Mouse (Mus musculus) lung, postnatal 36 days (tissue): ENCODE measurements around the gene Prdx6.
A peak's percentile ranks its signal among the peaks of the same experiment; 100 is the strongest.

Source experiments
- DNase-seq: peaks from one replicate; pipeline ENCODE4 v3.0.0; 2022; ENCODE audit warnings: mixed read lengths

Prdx6 gene

DNA sequence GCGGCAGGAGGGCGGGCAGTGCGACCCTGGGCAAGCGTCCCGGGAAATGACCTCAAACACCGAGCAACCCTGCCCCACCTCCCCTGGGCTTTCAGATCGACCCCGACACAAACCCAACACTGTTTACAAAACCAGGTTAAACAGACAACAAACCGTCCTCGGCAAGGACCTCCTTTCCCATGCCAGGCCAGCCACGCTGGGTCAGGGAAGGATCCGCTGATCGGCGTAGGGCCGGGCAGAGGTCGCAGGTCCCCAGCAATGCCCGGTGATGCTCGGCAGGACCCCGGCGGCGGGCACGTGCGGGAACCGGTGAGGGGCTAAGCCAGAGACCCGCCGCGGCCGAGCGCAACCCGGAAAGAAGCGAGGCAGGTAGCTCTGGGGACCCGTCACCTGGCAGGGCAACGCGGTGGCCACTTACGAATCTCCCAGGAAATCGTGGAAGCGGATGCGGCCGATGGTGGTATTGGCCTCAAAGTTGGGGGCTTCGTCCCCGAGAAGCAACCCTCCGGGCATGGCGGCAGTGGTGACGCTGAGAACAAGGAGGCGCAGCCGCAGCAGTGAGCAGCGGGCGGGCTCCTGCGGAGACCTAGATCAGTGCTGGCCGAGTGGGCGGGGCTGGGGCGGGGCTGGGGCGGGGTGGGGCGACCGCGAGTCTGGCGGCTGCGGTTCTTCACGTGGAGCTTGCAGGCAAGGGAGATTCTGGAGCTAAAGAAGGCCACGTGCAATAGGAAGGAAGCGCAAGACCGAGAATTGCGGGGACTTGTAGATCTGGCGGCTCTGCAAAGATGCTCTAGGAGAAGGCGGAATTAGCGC is at the start of gene Prdx6:
TSS of gene Prdx6 (minus strand) at position 616 of the 813 bp plus-strand sequence.
- DNase-seq: peak; percentile 87

DNA sequence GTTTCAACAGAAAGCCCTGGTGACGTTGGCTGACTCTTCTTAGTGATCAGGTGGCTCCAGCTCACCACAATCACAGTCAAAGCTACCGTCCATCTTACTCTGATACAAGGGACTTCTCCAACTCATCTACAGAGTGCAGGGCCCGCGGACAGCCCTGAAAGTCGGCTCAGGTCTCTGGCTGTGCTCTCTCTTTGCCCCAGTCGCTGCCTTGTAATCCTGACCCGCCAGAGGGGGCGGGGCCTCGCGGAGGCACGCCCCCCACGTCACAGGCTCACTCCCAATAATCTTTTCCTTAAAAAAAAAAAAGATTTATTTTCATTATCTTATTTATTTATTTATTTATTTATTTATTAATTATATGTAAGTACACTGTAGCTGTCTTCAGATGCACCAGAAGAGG is 37.2 kb upstream of the Prdx6 start:
- no peak for DNase-seq

DNA sequence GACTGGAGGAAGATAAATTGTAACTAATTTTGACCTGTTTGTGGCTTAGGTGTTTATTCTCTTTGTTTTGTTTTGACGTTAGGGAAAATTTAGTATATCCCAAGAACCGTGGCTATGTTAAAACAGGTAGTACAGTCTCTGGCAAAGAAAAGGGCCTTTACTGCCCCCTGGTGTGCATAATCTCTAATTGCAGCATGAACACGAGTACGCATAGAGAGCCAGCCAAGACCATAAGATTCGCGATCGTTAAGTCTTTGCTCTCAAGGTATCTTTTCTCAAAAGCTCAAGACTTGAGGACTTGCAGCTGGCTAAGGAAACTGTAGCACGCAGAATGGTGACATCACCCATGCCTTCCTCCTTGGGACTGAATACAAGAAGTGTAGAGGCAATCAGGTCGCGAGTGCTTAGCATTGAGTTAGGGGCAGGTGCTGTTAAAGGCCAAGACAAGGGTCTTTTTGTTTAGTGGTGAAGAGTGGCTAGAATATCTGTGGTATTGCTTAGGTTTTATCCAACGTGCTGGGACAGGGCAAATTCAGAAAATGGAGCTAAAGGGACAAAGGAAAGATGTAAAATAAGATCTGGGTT is 35.8 kb upstream of the Prdx6 start:
- peak; percentile 91 for DNase-seq

DNA sequence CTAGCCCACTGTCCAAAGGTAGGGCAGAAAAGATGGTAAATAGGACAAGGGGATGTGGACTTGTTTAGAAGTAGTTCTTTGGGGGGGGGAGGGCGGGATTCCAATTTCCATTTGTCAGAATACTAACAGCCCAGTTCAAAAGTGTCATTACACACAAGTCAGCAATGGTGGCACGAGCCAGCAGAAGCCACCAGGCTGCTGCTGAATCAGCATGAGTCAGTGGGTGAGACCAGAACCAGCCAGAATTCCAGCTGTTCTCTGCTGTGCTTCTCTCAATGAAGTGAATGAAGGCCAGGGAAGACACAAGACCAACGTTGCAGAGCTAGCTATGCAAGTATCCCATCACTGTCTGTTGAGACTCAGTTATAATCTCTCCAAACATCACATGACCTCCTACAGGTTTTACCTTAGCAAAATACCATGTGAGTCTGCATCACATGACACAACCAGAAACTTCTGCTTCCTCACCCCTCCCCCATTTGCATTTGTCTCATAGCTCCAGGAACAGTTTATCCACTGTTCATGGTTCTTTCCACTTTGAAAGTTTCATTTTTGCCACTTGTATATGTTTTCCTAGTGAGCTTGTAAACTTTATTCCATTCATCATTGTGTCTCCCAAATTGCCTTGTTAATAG is 30.2 kb upstream of the Prdx6 start:
- DNase-seq: no peak

DNA sequence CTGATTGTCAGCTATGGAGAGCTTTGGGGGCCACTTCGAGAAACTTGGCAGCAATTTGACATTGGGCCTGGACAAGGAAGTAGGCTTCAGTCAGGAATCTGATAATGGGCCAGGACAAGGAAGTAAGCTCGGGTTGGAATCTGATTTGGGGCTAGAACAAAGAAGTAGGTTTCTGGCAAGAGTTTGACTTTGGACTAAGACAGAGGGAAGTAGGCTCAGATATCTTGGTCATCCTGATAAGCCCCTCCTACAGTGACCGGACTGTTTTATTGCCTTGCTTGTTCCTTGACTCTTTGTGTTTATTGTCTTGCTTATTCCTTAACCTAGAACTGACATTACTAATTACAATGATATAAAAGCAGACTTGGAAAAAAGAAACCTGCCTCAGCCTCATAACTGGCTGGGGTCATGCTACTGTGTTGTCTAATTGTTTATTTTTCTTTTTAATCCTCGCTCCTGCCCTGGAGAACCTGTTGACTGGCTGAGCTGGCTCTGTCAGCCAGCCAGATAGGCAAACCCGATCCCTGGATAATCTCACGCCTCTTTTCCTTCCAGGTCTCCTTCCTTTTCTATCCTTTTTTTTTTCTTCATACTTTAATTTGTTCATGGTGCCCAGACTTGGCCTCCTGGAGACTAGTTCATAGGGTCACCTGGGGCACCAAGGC is 28.4 kb upstream of the Prdx6 start:
- no peak for DNase-seq

DNA sequence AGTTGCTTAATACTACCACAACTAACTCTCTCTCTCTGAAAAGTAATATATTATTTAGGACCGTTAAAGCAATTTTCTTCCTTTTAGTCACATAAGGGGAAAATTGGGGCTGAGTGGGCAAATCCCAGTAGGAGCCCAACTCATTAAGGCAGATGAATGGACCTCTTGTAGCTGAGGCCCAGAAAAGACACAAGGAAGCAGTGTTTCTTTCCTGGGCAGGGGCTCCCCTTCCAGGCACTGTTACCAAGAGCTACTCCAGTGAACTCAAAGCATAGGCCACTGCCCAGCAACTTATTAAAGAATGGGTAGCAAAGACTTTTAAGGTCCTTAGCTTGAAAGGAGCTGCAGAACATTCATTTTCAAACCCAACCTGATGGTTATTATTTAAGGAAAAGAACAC is 22.5 kb upstream of the Prdx6 start:
- DNase-seq: no peak

DNA sequence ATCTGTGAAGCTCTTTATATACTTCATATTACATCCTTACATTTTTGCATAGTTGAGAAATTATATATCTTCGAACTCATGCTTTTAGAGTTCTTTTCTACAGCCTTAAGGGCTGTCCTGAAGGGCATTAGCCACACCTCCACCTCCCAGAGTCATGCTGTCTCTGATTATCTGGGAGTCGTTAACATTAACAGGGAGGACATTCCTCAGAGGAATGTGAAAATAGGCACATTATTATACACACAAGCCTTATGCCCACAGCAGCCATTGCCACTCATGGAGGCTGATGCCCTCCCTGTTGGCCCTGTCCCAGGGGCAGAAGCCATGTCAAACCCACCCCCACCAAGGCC is 20.4 kb upstream of the Prdx6 start:
- no peak for DNase-seq

DNA sequence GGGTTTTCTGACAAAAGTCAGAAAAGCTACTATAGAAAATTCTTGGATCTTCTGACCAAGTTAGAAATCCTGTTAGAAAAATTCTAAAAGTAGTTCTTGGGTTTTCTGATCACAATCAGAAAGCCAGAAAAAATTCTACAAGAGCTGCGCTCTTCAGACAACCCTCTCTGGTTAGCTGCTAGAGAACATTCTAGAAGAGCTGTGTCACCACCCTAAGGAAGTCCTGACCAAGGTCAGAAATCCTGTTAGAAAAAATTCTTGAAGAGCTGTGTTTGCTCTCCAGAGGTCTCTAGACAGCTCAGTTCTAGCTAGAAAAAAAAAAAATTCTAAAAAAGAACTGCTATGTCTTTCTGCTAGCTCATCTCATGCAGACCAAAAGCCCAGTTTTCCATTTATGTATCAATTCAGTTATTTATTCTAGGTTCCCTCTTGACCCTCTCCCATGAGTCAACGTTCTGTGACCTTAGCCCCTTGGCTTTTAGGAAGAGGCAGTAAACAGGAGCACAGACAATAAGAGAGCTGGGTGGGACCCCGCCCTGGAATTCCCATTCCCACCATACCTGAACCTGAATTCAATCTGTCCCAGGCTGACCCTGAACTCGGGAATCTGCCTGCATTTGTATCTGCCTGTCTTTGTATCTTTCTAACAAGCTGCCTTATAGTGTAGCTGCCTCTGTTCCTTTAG is 19.9 kb upstream of the Prdx6 start:
- DNase-seq: no peak

DNA sequence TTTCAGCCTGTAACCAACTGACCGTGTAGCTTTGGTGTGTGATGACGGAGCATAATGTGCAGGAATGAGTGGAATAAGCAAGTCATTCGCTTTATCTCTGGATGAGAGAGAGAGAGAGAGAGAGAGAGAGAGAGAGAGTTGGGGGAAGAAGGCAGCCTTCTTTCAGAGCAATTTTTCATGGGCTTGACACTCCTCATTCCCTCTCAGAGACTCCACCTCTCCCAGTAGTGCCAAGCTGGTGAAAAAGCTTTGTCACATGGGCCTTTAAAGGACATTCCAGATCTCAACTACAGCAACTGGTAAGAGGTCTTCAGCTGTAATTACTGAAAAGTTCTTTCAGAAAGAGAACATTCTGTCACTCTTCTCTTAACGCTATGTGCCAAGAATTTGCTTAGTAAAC is 18.3 kb upstream of the Prdx6 start:
- DNase-seq: peak; percentile 85

DNA sequence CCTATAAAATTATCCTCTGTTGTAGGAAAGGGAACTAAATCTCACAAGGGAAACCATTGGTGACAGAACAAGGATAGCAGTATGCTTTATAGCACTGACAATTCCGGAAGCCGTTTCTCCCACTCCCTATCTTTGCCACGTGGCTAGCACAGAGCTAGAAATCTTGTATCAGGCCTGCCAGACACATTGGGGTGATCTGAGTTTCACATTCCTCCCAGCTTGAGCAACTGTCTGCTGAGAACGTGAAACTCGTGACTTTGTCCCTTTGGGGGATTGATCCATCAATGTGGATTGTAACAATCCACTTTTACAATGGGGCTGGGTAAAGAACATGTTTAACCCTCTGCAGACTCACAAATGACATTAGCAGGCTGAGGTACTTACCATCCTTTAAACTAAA is 17.9 kb upstream of the Prdx6 start:
- no peak for DNase-seq

DNA sequence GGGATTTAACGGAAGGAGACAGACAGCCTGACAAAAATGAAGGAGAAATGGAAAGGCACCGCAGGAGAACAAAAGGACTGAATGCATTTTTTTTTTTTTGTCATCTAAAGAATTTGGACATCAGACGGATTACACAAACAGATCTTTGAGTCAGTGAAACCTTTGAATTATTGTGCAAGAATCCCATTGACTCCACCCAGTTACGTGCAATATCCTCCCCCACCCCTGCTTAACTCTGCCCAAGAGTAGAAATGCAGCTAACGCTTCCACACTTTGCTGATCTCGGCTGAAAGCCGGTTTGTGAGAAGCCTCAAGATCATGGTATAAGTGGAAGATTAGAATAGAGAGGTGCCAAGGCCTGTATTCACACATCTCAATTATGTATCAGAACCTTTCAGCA is 17.1 kb upstream of the Prdx6 start:
- DNase-seq: peak; percentile 75

DNA sequence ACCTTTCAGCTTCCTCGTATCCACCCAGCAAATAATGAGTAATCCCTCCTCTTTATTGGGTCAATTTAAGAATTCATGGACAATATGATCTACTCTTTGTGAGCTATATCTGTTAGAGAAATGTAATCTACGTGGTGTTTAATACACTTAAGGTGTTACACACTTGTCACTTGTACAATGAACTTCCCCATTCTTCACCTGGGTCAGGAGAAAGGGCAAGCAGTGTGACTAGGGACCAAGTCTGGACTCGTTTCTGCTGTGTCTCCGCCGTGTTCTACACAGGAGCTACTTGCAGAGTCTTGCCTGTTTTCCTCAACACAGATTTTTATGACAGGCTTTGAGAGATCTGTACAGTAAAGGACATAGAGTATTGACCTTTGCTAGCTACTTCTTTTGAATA is 13.9 kb upstream of the Prdx6 start:
- no peak for DNase-seq

DNA sequence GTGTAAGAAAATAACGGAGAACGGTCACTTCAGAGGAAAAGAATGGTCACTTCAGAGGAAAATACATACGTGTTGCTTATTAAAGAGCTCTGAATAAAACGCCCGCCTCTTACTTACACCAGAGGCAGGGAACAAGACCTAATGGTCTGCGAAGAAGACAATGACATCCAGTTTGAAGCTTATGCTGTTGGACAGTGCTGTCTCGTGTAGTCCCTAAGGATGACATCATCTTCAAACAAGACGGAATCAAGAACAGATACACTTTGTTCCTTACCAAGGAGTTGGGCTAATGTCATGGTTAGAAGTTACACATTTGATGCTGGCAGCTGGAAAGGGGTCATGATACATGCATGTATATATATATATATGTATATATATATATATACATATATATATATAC is 12.6 kb upstream of the Prdx6 start:
- no peak for DNase-seq

DNA sequence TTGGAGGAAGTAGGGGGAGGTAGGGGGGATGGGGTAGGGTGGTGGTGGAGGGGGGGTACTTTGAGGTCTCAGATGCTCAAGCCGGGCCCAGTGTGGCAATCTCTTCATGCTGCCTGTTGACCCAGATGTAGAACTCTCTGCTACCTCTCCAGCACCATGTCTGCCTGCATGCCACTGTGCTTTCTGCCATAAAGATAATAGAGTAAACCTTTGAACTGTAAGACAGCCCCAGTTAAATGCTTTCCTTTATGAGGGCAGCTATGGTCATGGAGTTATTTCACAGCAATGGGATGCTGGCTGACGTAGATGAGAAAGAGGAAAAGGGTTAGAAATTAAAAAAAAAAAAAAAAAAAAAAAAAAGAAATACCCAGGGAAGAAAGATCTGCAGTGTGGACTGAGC is 11.5 kb upstream of the Prdx6 start:
- DNase-seq: no peak

DNA sequence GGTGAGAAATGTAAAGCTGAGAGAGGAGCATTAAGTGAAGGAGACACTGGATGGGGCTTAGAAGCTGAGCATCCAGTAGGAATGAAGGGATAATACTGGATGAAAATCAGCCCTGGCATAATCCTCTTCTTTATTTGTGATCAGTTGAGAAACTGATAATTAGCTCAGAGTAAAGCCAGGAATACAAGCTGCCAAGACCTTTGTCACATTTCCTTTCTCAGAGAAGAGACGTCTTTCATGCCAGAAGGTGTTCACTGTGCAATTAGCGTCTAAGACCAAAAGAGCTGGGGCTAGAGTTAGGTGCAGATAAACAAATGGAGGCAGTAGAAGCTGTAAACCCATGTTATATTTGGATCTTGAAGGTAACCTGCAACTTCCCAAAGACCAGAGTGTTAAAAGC is 9.7 kb upstream of the Prdx6 start:
- DNase-seq: no peak

DNA sequence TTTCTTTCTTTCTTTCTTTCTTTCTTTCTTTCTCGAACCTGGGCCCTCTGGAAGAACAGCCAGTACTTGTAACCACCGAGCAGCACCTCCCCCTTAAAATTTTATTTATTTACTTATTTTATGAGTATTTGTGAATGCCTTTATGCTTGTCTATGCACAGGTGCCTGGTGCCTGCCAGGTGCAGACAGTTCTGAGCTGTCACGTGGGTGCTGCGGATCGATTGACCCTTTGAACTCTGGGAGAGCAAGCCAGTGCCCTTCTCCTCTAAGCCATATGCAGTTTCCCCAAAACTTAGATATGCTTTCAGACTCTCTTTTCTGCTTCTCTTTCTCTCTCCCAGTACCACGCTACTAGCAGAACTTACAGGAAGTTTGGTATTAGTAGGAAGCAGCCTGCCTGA is 8.1 kb upstream of the Prdx6 start:
- DNase-seq: no peak

DNA sequence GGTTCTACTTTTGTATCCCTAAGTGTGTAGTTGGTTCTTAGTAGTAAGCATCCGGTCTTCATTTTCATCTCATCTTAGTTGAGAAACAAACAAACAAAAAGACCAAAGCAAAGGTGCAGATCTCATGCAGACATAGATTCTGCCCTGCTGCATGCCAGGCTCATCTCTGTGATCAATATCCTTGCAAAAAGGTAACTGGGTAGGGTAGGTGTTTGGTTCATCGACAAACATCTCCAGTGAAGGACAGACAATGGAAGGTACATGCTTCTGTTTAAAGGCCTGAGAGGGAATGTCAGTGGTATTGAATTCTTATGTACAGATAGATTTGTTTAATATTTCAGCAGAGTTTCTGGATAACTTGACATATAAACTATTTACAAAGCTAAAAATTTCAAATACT is 7.3 kb upstream of the Prdx6 start:
- no peak for DNase-seq

DNA sequence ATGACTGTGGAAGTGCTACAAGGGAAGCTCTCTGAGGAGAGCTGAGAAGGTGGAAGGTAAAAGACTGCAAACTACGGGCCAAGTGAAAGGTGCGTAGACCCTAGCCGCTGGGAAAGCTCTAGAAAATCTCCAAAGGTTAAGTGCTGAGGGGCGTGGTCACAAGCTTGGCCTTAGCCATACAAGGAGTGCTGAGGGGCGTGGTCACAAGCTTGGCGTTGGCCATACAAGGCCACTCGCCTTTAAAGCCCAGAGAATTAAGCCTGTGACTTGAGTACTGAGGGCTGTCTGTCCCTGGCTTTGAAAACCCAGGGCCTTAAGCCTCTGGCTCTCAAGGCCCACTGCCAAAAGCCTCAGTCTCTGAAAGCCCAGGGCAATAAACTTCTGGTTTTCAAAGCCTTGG is 5.9 kb upstream of the Prdx6 start:
- DNase-seq: peak; percentile 67

DNA sequence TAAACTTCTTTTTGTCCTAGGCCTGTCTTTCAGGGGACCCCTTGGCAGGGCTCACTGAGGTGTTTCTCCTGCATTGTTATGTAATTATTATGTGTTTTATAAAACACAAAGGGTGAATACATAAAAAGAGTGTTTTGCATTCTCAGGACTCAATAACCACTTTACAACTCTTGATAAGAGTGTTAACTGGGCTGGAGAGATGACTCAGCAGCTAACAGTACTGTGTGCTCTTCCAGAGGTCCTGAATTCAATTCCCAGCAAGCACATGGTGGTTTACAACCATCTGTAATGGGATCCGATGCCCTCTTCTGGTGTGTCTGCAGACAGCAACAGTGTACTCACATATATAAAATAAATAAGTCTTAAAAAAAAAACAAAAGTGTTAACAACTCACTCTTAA is 3.3 kb upstream of the Prdx6 start:
- no peak for DNase-seq

DNA sequence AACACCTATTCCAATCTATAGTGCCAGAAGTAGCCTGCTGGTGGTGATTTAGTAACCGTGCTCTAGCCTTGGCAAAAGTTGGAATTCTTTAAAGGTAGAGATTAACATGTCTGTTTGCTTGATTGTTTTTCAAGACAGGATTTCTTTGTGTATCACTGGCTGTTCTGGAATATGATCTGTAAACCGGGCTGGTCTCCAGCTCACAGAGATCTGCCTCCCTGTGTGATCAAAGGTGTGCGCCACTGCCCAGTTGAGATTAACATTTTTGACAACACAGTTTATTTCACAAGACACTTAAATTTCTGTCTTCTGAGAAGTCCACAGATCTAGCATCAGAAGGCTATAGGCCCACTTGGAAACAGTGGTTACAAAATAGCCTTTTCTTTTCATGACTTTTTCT is 1.9 kb upstream of the Prdx6 start:
- no peak for DNase-seq

DNA sequence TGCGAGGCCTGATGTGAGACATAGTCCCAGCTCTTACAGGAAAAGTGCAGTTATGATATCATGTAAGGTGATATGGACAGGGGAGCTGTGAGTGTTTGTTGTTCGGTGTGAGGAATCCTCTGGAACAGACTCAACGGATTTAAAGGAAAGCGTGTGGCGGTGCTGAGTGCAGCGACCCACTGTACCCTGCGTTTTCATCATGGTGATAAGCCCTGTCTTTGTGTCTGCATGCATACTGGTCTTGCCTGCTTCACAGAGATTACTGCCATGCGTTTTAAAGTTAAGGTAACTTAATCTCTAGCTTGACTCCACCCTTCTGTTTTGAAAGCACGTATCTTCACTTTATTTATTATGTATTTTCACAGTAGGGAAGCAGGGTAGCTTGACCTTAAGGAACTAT is 1.3 kb upstream of the Prdx6 start:
- DNase-seq: no peak

DNA sequence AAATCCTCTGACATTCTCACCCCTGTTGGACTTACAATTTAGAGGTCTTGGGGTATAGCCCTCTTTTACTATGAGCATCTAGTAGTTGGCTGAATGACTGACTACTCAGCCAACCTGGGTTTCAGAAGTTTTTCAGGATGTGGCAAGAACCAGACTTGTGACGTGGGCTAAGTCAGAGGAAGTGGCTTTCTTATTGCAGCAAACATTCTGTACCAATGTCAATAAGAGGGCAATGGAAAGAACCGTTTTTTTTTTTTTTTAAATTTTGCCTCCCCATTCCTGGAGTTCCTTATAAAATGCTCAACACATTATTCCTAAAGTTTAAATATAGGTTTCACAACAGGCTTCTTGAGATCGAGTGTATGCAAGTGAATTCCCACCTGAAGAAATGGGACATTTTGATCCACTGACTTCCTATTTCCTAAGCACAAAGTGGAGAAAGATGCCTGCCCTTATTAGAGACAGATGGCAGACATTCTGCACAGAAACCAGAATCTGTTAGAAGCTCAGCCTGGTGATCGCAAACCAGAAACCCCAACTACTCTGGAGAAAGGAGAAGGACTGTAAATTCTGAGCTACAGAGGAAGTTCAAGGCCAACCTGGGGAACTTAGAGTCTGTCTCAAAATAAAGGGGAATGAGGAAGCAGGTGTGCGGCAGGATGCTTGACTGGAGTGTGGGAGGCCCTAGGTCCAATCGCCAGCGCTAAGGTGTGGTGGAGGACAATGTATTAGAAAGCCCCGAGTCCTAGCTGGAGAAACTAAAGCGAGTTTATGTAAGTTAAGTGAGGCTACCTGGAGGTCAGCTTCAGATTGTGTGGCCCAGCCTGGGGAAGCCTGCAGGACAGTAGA is 622 bp upstream of the Prdx6 start:
- DNase-seq: peak; percentile 78
